ENCODE assay signal across 25 mouse cellular contexts in the genomic region with DNA sequence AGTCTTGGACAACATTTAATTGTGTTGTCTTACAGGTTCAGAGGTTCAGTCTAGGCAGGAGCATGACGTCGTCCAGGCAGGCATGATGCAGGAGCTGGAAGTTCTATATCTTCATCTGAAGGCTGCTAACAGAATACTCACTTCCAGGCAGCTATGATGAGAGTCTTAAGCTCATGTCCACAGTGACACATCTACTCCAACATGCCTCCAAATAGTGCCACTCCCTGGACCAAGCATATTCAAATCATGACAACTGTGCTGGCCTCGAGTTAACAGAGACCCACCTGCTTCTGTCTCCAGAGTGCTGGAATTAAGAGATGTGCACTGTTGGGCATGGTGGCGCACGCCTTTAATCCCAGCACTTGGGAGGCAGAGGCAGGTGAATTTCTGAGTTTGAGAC.
"Had no signal": no experiment of that assay in that cellular context is flagged by ENCODE, and none has a peak within 500 bp of the region (broad histone marks: within the 10 kb centered on the region; RNA-seq: fewer than 3 reads in every experiment).

No protein-coding gene starts in this region.

- H3K27me3 ChIP-seq: heart, embryonic 13.5 days; heart, embryonic 15.5 days; hindbrain, embryonic 13.5 days; hindbrain, embryonic 15.5 days; kidney, embryonic 15.5 days; limb, embryonic 13.5 days; limb, embryonic 15.5 days; liver, embryonic 12.5 days had no signal

- H3K27ac ChIP-seq: heart, embryonic 10.5 days; heart, embryonic 13.5 days; heart, embryonic 15.5 days; hindbrain, embryonic 13.5 days; hindbrain, embryonic 15.5 days; hindbrain, postnatal 0 days; kidney, embryonic 15.5 days; kidney, postnatal 0 days; limb, embryonic 13.5 days; limb, embryonic 15.5 days; liver, embryonic 12.5 days; liver, embryonic 14.5 days had no signal

- H3K4me3 ChIP-seq: heart, embryonic 10.5 days; heart, embryonic 13.5 days; heart, embryonic 15.5 days; hindbrain, embryonic 13.5 days; hindbrain, embryonic 15.5 days; kidney, embryonic 15.5 days; limb, embryonic 13.5 days; limb, embryonic 15.5 days; liver, embryonic 12.5 days had no signal

- H3K36me3 ChIP-seq: heart, embryonic 10.5 days; heart, embryonic 13.5 days; heart, embryonic 15.5 days; hindbrain, embryonic 13.5 days; hindbrain, embryonic 15.5 days; kidney, embryonic 15.5 days; limb, embryonic 13.5 days; limb, embryonic 15.5 days; liver, embryonic 12.5 days had no signal

- H3K4me1 ChIP-seq: heart, embryonic 10.5 days; heart, embryonic 13.5 days; hindbrain, embryonic 13.5 days; hindbrain, embryonic 15.5 days; kidney, embryonic 15.5 days; limb, embryonic 13.5 days; limb, embryonic 15.5 days; liver, embryonic 12.5 days had no signal

- DNase-seq: gastrocnemius, postnatal 14 days; gastrocnemius, postnatal 36 days; heart, adult 18-20 months; heart, postnatal 14 days; heart, postnatal 36 days; kidney, adult 11 months; kidney, adult 2 months; kidney, adult 9 months; kidney, postnatal 14 days; kidney, postnatal 36 days; layer of hippocampus, postnatal 36 days; left cerebral cortex, postnatal 4 days had no signal

- ATAC-seq: hindbrain, postnatal 0 days; intestine, embryonic 16.5 days; liver, embryonic 12.5 days had no signal

- H3K9me3 ChIP-seq: heart, embryonic 10.5 days; heart, embryonic 15.5 days; hindbrain, embryonic 15.5 days; limb, embryonic 15.5 days had no signal

- H3K4me2 ChIP-seq: heart, embryonic 13.5 days; heart, embryonic 15.5 days; hindbrain, embryonic 13.5 days; hindbrain, embryonic 15.5 days; kidney, embryonic 15.5 days; limb, embryonic 13.5 days; limb, embryonic 15.5 days; liver, embryonic 12.5 days had no signal

- H3K9ac ChIP-seq: heart, embryonic 13.5 days; heart, embryonic 15.5 days; hindbrain, embryonic 13.5 days; hindbrain, embryonic 15.5 days; kidney, embryonic 15.5 days; limb, embryonic 13.5 days; limb, embryonic 15.5 days; liver, embryonic 12.5 days; liver, embryonic 14.5 days had no signal
